11 mouse cellular contexts compared by ENCODE assay signal in the genomic region with DNA sequence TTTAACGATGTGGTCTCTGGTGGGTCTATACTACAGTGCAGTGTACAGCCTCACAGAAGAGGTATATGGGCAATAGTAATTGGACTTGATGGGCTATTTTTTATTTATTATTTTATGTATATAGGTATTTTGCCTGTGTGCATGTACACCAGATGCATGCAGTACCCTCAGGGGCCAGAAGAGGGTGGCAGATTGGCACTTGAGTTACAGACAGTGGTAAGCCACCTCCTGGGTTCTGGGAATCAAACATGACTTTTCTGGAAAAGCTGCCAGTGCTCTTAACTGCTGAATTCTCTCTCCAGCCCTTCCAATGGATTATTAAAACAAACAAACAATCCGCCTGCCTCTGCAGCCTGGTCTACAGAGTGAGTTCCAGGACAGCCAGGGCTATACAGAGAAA. TPM values are rescaled to one million over a fixed set of nuclear protein-coding genes. Genes with fewer than 3 reads are reported as not detected.
DNase-seq lines count a peak whose midpoint lies in the region; ATAC-seq and TF ChIP-seq lines count a peak whose summit lies in the region.
"Had no signal": no experiment of that assay in that cellular context is flagged by ENCODE, and none has a peak within 500 bp of the region (broad histone marks: within the 10 kb centered on the region; RNA-seq: fewer than 3 reads in every experiment).

No protein-coding gene starts in this region.

- WGBS in bone marrow, adult 2 months, result 71% methylated on average over 2 of the region's 2 CpGs

- H3K36me3 ChIP-seq in G1E (replicated peaks), result no peaks in the 10 kb centered on the region
- H3K36me3 ChIP-seq: limb, embryonic 12.5 days; neural tube, embryonic 12.5 days had no signal

- no peaks in the 10 kb centered on the region for H3K9me3 ChIP-seq in G1E (replicated peaks)
- H3K9me3 ChIP-seq: limb, embryonic 12.5 days; neural tube, embryonic 12.5 days had no signal

- H3K4me3 ChIP-seq in left cerebral cortex, adult 2 months, result no peak overlapping the region
- H3K4me3 ChIP-seq in G1E (ENCODE audit: low read depth, low read length), result no peak overlapping the region
- H3K4me3 ChIP-seq in bone marrow, adult 2 months (replicated peaks; ENCODE audit: control insufficient read depth, low read depth, low read length), result no peak overlapping the region
- H3K4me3 ChIP-seq: limb, embryonic 12.5 days; neural tube, embryonic 12.5 days had no signal

- TF ChIP-seq POLR2A in bone marrow, adult 2 months (IDR thresholded peaks at IDR 0.05; ENCODE audit: borderline replicate concordance, control insufficient read depth, low read depth, low read length), result no peak

- no peak for ATAC-seq in G1E (ENCODE audit: extremely low read depth, insufficient number of reproducible peaks, low FRiP score, poor library complexity, severe bottlenecking)

- DNase-seq in left cerebral cortex, adult 2 months (ENCODE audit: extremely low spot score in 1 of 2, low spot score in 2 of 2), result no peak
- no peak for DNase-seq in left cerebral cortex, adult 8-10 months (ENCODE audit: low spot score in 2 of 2)
- no peak for DNase-seq in G1E (ENCODE audit: low spot score)
- peak; percentile 16 for DNase-seq in lung, postnatal 14 days
- no peak for DNase-seq in spleen, postnatal 14 days (ENCODE audit: low spot score in 2 of 2)
- DNase-seq in layer of hippocampus, postnatal 25 days (ENCODE audit: extremely low spot score in 1 of 2, low spot score in 1 of 2), result no peak
- DNase-seq in Muller cell, postnatal 12 days (ENCODE audit: inconsistent ontology term), result no peak
- DNase-seq: cerebellum, adult 8-10 months had no signal

- peaks cover 2% of the 10 kb centered on the region; the same call in 1 of the 2 replicates for H3K4me1 ChIP-seq in G1E (ENCODE audit: insufficient read depth, low read depth, low read length)
- no peaks in the 10 kb centered on the region for H3K4me1 ChIP-seq in bone marrow, adult 2 months (ENCODE audit: control insufficient read depth, insufficient read depth, low read length)
- H3K4me1 ChIP-seq: limb, embryonic 12.5 days; neural tube, embryonic 12.5 days had no signal

- intact Hi-C loops in left cerebral cortex, adult 2 months (cut with DNase I), result no loop called here

- no peak overlapping the region for H3K27ac ChIP-seq in left cerebral cortex, adult 2 months
- H3K27ac ChIP-seq in bone marrow, adult 2 months (ENCODE audit: control insufficient read depth, insufficient read depth, low read depth, low read length, poor library complexity), result no peak overlapping the region
- H3K27ac ChIP-seq: limb, embryonic 12.5 days; neural tube, embryonic 12.5 days had no signal

- H3K27me3 ChIP-seq in G1E (ENCODE audit: insufficient read depth, low read length), result peaks cover 17% of the 10 kb centered on the region
- H3K27me3 ChIP-seq: limb, embryonic 12.5 days; neural tube, embryonic 12.5 days had no signal

- TF ChIP-seq CTCF in left cerebral cortex, adult 2 months (IDR thresholded peaks at IDR 0.05), result peak; percentile 27
- TF ChIP-seq CTCF in G1E (IDR thresholded peaks at IDR 0.05; ENCODE audit: low read depth, low read length), result peak; percentile 41; the same call in 1 of the 2 replicates
- TF ChIP-seq CTCF in bone marrow, adult 2 months (IDR thresholded peaks at IDR 0.05; ENCODE audit: control insufficient read depth, insufficient read depth, low read length), result peak; percentile 32; the same call in 1 of the 2 replicates

RNA-seq across cellular contexts. Expression of gene Cyp27a1, which starts 10.4 kb away (rescaled TPM):
- total RNA-seq in left cerebral cortex, adult 2 months (2021), result 1 to 10 TPM; 1.7 to 4.5 TPM
- total RNA-seq in left cerebral cortex, adult 8-10 months (2022), result 1 to 10 TPM; 6.5 to 8.5 (median 7.8) TPM
- not detected in 2 replicates for total RNA-seq in G1E (2014; fragmentation: Nextera tagmentation)
- 0.55 TPM in 1 of 2 replicates, not detected in the other for total RNA-seq in G1E (2017)
- not detected in 2 replicates for polyA plus RNA-seq in G1E (2012)
- polyA plus RNA-seq in bone marrow, adult 2 months (2011; ENCODE audit: insufficient read depth, insufficient read length, low replicate concordance, missing spikeins), result 9.2 and 16.4 TPM in 2 replicates
- 1 to 10 TPM; 2.5 to 2.9 TPM for total RNA-seq in layer of hippocampus, postnatal 25 days (2021)

RNA-seq across cellular contexts. Expression of gene Prkag3, which starts 25.3 kb away (rescaled TPM):
- total RNA-seq in left cerebral cortex, adult 2 months (2021), result not detected
- under 1 TPM; 0.13 to 0.64 (median 0.48) TPM for total RNA-seq in left cerebral cortex, adult 8-10 months (2022)
- total RNA-seq in G1E (2014; fragmentation: Nextera tagmentation), result not detected in 2 replicates
- not detected in 2 replicates for total RNA-seq in G1E (2017)
- polyA plus RNA-seq in G1E (2012), result not detected in 2 replicates
- polyA plus RNA-seq in bone marrow, adult 2 months (2011; ENCODE audit: insufficient read depth, insufficient read length, low replicate concordance, missing spikeins), result 0.52 TPM in 1 of 2 replicates, not detected in the other
- total RNA-seq in layer of hippocampus, postnatal 25 days (2021), result not detected

RNA-seq across cellular contexts. Expression of gene Wnt6, which starts 47.9 kb away (rescaled TPM):
- total RNA-seq in left cerebral cortex, adult 2 months (2021), result 1 to 10 TPM; 2.1 to 4.7 TPM
- total RNA-seq in left cerebral cortex, adult 8-10 months (2022), result 1 to 10 TPM; 2.4 to 3.7 (median 2.5) TPM
- total RNA-seq in G1E (2014; fragmentation: Nextera tagmentation) (not detected in 2 replicates), G1E (2017) (0.17 TPM in 1 of 2 replicates, not detected in the other)
- not detected in 2 replicates for polyA plus RNA-seq in G1E (2012)
- not detected in 2 replicates for polyA plus RNA-seq in bone marrow, adult 2 months (2011; ENCODE audit: insufficient read depth, insufficient read length, low replicate concordance, missing spikeins)
- under 1 TPM in 1 of 2 experiments, not detected in 1; 0.37 TPM for total RNA-seq in layer of hippocampus, postnatal 25 days (2021)
